Mouse (Mus musculus) CD4-positive, CD25-positive, alpha-beta regulatory T cell, adult 4 months (primary cell): ENCODE measurements around the gene Rgs4. TPM values are rescaled to one million over a fixed set of nuclear protein-coding genes. Genes with fewer than 3 reads are reported as not detected.

Experiments
- polyA plus RNA-seq, 2 experiments: library from polyadenylated mRNA; unstranded; fragments of 100-300 nt; shearing (Covaris generic); gene quantifications; one replicate each; pipeline ENCODE4 v1.2.1; 2017

Rgs4 gene
- polyA plus RNA-seq, 2 experiments from 2014 or later, result not detected

Other genes starting within 250 kb of the Rgs4 start
- gene Nuf2, start 216.2 kb downstream of the Rgs4 start, polyA plus RNA-seq, result 1 to 10 TPM; 3.9 to 6.6 TPM
- gene Rgs5, start 92.1 kb downstream of the Rgs4 start, polyA plus RNA-seq, result under 1 TPM in 1 of 2 experiments, not detected in 1; 0.28 TPM
- not detected for gene Ccdc190, start 181.0 kb upstream of the Rgs4 start, polyA plus RNA-seq
- gene Hsd17b7, start 221.6 kb upstream of the Rgs4 start, polyA plus RNA-seq, result 10 to 100 TPM in 1 of 2 experiments, 1 to 10 TPM in 1; 9.4 to 13.9 TPM